Mouse (Mus musculus): Measurements from ENCODE around the gene Apopt1.
A peak's percentile ranks its signal among the peaks of the same experiment; 100 is the strongest.
"Not testable (repeated sequence)": the region's sequence is repeated elsewhere in the genome, so short reads cannot be mapped to it uniquely, and the experiment has no call there.

The Apopt1 gene

GRCm38 (mm10) chr12:111710091-111710490 is 3.0 kb upstream of the Apopt1 start:
- DNase-seq, result no peak

GRCm38 (mm10) chr12:111712476-111712875 is 585 bp upstream of the Apopt1 start:
- peak in 1 of 2 experiments; percentile 42 for DNase-seq

- DNase-seq, result not testable (repeated sequence)
These were observed 819 bp downstream of the Apopt1 start for GRCm38 (mm10) chr12:111713880-111714279.

GRCm38 (mm10) chr12:111716505-111716904 is 3.4 kb downstream of the Apopt1 start:
- no peak for DNase-seq

- no peak for DNase-seq
These were observed 5.6 kb downstream of the Apopt1 start for GRCm38 (mm10) chr12:111718656-111719055.

GRCm38 (mm10) chr12:111720222-111720621 is 7.2 kb downstream of the Apopt1 start:
- no peak for DNase-seq

- peak in 1 of 2 experiments; percentile 82 for DNase-seq
These were observed 9.6 kb downstream of the Apopt1 start for GRCm38 (mm10) chr12:111722654-111723053.

- DNase-seq, result no peak
These were observed 11.7 kb downstream of the Apopt1 start for GRCm38 (mm10) chr12:111724638-111725337.

- DNase-seq, result no peak
These were observed 12.5 kb downstream of the Apopt1 start for GRCm38 (mm10) chr12:111725338-111726121.

- DNase-seq, result peak; percentile 62 to 64
These were observed 13.0 kb downstream of the Apopt1 start for GRCm38 (mm10) chr12:111726122-111726463.

GRCm38 (mm10) chr12:111727956-111728355 is 14.9 kb downstream of the Apopt1 start:
- DNase-seq, result no peak

GRCm38 (mm10) chr12:111731822-111732807 is 19.1 kb downstream of the Apopt1 start:
- peak; percentile 86 to 95 for DNase-seq

GRCm38 (mm10) chr12:111732921-111733320 is 19.9 kb downstream of the Apopt1 start:
- no peak for DNase-seq

GRCm38 (mm10) chr12:111734912-111735311 is 21.9 kb downstream of the Apopt1 start:
- no peak for DNase-seq

- not testable (repeated sequence) for DNase-seq
These were observed 23.6 kb downstream of the Apopt1 start for GRCm38 (mm10) chr12:111736676-111737075.

- DNase-seq, result no peak
These were observed 24.3 kb downstream of the Apopt1 start for GRCm38 (mm10) chr12:111737370-111737769.

- DNase-seq, result peak; percentile 79 to 88
These were observed 25.7 kb downstream of the Apopt1 start for GRCm38 (mm10) chr12:111738754-111739153.

- DNase-seq, result no peak
These were observed 28.3 kb downstream of the Apopt1 start for GRCm38 (mm10) chr12:111741338-111741737.

- peak in 1 of 2 experiments; percentile 28 for DNase-seq
These were observed 30.4 kb downstream of the Apopt1 start for GRCm38 (mm10) chr12:111743419-111743818.

GRCm38 (mm10) chr12:111743981-111744423 is 30.9 kb downstream of the Apopt1 start:
- DNase-seq, result peak in 1 of 2 experiments; percentile 38

- no peak for DNase-seq
These were observed 32.2 kb downstream of the Apopt1 start for GRCm38 (mm10) chr12:111745274-111745673.

GRCm38 (mm10) chr12:111746091-111746490 is 33.0 kb downstream of the Apopt1 start:
- peak; percentile 79 to 80 for DNase-seq

GRCm38 (mm10) chr12:111747421-111747820 is 34.4 kb downstream of the Apopt1 start:
- DNase-seq, result no peak
